Mouse (Mus musculus) CD4-positive, CD25-positive, alpha-beta regulatory T cell, adult 4 months (primary cell): ENCODE data around the gene Gm11127. TPM values are rescaled to one million over a fixed set of nuclear protein-coding genes. Genes with fewer than 3 reads are reported as not detected.
A peak's percentile ranks its signal among the peaks of the same experiment; 100 is the strongest.
"Not testable (repeated sequence)": the region's sequence is repeated elsewhere in the genome, so short reads cannot be mapped to it uniquely, and the experiment has no call there.

Source experiments
- ATAC-seq: one replicate; pipeline ENCODE4 v1.8.0; 2017
- polyA plus RNA-seq, 2 experiments: library from polyadenylated mRNA; unstranded; fragments of 100-300 nt; shearing (Covaris generic); gene quantifications; one replicate each; pipeline ENCODE4 v1.2.1; 2017

Gm11127 gene
- polyA plus RNA-seq, 2 experiments from 2014 or later, result not detected

DNA sequence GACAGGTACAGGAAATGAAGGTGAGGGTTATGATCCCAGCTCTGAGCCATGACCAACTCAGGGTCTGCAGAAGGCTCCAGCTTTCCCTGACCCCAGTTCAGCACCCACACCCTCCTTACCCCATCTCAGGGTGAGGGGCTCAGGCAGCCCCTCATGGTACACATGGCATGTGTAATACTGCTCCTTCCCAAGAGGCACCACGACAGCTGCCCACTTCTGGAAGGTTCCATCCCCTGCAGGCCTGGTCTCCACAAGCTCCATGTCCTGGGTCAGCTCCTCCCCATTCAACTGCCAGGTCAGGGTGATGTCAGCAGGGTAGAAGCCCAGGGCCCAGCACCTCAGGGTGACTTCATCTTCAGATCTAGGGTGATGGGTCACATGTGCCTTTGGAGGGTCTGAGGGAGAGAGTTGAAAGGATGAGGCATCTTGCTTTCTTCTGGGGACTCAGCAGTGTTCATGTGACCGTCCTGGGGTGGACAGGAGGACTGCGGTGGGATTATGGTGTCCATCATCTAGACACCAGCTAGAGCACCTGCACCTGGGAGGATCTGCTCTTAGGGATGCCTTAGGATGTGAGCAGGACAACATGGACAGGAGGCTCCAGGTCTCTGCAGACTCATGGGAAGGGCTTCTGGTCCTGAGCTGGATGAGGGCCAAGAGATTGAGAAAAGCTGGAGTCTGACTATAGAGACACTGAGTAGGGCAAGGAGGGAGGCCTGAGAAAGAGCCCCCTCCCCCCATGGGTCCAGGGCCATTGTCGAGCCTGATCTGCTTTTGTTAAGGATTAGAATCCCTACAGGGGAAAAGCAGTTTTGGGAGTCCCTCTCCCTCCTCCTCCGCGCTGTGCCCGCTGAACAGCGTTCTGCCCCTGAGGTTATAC, 27.2 kb downstream of the Gm11127 start:
- not testable (repeated sequence) for ATAC-seq

DNA sequence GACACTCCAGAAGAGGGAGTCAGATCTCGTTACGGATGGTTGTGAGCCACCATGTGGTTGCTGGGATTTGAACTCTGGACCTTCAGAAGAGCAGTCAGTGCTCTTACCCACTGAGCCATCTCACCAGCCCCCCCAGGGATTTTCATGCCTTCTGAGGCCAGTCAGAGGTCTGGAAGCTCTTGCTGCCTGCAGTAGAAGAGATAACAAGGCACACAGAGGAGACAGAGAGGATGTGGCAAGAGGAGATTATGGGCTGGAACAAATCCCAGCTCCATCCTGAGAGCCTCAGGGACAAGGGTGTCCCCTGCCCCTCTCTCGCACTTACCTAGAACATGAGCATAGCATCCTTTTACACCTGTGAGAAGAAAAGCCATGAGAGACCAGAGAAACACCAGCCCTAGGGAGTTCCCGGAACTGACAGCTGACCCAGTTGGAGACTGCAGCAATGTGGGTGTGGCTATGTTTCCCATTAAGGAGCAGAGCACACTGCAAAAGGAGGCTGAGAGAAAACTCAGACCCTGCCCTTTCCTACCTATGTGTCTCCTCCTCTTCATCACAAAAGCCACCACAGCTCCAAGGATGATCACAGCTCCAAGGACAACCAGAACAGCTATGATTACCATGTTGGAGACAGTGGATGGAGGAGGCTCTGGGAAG, 28.0 kb downstream of the Gm11127 start:
- ATAC-seq, result not testable (repeated sequence)

DNA sequence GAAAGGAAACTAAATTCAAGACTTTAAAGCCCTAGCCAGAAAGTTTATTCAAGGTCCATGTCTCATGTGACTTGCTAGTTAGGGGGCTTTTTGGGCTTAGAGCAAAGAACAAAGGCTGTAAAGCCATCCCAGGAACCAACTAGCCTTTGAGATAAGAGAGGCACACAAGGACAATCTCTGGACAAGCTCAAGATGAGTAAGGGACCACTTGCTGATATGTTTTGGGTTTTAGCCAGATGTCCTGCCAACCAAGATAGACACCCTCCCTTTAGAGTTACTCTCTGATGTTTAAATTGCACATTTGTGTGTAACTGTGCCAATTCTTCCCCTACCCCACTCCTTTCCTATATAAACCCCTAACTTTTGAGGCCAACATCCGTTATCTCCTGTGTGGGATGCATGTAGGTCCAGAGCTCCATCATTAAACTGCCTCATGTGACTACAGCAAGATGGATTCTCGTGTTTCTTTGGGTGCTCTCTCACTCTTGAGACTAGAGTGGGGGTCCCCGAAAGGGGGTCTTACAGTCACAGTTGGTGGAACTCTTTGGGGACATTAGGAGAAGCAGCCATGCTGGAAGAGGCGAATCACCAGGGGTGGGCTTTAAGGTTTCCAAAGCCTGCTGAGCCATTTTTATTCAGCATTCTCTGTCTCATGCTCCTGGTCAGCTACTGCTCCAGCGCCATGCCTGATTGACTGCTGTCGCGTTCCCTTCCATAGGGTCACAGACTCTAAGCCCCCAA, 29.1 kb downstream of the Gm11127 start:
- ATAC-seq, result no peak

DNA sequence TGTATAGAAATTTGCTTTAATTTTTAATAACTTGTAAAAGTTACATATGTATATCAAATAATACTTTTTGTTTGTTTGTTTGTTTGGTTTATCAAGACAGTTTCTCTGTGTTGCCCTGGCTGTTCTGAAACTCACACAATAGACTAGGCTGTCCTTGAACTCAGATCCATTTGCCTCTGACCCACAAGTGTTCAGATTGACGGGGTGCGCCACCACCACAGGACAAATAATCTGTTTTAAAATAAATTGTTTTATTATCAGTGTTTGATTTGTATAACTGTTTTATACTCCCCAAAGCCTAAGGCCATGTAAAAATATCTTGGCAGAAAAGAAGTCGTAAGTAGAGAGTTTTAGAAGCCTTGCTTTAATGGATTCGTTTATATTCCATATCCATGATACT, 30.5 kb downstream of the Gm11127 start:
- no peak for ATAC-seq

DNA sequence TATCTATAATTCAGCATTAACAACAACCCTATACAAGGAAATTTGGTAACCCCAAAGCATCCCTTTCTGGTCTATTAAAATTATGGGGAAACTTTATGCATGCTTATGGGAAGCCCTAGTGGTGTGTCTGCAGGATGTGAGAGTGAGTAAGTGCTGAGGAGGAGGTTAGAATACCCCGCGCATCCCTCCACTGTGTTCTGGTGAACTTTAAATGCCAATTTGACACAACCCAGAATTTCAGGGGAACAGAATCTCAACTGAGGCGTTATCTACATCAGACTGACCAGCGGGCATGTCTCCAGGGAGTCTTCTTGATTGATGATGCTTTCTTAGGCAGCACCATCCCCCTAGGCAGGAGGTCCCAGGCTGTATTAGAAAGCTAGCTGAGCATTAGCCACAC, 32.3 kb downstream of the Gm11127 start:
- no peak for ATAC-seq

DNA sequence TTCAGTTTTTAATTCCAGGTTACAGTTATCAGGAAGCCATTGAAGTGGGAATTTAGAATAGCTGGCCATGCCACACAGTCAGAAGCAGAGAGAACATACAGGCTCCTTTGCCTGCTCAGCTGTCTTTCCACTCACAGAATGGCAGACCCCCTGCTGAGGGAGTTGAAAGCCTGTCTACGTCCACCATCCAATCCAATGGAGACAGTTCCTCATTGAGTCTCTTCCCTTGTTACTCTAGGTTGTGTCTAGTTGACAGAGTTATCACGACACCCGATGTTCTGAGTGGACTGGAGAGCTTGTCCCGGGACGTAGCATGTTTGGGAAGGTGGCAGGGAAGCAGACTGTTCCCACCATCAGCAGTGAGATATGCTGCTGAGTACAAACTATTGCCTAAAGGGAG, 33.0 kb downstream of the Gm11127 start:
- ATAC-seq, result no peak

DNA sequence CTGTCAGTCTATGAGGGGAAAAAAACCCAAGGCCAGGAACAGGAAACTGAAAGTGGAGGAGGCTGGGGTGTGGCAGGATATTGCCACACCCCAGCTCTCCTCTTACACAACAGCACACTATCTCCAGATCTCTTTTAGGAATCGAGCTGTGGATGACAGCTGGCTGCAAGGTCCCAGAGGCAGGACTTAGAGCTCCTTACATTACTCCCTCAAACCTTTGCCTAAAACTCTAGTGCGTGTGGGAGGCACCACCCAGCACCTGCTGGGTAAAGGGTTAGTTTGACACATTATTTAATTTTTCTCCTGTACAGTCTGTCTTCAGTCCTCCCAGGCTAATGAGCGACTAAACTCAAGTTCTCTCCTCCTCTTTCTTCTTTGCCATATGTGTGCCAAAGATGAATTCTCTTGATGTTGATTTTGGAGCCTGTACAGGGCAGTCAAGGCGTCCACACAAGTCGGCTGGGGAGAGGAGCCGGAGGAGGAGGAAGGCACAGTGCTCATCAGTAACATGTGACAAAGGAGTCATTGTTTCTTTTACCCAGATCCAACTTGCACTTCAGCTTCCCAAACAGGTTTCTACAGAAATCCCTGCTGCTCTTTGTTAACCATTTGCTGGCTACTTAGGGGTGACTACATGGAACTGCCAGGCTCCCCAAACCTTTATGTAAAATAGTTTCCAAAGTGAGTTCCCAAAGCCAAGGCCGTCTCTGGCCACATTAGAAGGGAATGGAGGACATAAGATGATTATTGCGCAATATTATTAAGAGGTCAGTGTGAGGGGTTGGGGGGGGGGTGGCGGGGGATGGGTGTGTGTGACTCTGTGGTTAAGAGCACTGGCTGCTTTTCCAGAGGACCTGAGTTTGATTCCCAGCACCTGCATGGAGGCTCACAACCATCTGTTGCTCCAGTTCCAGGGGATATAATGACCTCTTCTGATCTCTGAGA, 34.2 kb downstream of the Gm11127 start:
- ATAC-seq, result peak; percentile 69

DNA sequence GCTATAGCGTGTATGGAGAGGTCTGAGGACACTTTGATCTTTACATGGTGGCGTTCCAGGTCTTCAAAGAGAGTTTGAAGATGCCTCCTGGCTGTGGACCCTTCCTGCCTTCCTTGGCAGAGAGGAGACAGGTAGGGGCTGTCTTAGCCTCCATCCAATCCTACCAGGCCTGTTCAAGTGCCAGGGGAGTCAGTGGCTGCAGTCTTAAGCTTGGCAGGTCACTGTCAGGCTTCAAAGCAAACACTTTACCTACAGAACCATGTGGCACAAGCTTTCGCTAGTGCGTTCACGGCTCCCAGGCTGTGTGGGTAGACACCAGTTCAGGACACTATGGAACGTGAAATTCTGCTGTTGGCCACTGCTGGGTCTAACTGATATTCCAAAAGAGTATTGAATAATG, 35.2 kb downstream of the Gm11127 start:
- ATAC-seq, result no peak

DNA sequence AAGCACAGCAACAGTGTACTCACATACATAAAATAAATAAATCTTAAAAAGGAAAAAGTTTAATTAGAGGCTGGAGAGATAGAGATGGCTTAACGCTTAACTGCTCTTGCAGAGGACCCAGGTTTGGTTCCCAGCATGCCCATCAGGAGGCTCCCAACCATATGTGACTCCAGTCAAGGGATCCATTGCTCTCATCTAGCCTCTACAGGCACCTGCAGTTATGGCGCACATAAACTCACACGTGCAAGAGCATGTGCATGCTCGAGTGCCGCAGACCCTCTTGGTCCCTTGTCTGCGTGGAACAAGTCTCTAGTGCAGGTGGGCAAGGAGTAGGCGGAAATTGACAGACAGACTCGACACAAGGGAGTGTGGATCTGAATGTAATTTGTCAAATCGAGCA, 36.1 kb downstream of the Gm11127 start:
- no peak for ATAC-seq

DNA sequence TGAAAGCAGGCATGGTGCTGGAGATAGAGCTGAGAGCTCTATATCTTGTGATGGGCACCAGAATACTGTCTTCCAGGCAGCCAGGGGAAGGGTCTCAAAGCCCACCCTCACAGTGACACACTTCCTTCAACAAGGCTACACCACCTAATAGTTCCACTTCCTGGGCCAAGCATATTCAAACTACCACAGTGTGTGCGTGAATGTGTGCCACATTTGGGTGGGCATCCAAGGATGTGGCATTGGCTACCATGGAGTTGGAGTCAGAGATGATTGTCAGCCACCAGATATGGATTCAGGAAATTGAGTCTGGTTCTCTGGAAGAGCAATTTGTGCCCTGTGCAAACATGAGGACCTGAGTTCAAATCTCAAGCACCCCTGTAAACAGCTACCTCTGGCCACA, 36.9 kb downstream of the Gm11127 start:
- ATAC-seq, result no peak

DNA sequence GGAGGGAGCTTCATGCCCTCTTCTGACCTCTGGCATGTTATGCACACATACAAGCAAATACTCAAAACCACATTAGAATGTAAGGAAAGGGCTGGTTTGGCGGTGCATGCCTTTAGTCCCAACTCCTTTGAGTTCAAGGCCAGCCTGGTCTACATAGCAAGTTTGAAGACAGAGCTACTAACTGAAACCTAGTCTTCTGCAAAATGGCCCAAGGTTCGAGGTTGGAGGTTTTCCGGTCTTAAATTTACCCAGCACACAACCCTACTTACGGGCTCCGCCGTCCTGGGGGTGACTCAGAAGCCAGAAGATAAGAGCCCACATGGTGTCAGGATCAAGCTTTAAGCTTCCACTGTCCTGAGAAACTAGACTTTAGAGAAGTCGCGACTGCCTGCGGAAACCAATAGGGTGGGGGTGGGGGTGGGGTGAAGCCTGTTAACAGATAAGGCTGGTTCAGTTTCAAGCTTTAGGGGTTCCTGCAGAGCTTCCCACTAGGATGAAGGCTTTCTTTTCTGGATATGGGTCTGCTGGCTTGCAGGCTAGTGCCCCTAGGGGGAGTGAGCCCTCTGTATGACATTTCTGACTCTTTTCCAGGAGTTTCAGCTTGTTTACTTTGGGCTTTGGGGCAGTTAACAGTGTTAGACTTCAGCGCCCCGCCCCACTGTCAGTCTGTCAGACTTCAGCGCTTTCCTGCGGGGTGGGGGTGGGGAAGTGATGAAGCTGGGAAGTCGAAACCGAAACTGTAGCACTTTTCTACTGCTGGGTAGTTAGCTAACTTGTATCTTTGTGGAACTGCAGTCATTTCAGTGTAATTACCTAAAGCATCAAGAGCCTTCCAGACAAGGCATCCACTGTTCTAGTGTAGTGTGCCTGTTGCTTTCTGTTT, 37.7 kb downstream of the Gm11127 start, which contains the start of gene H2-T24:
TSS of gene H2-T24 (minus strand) at position 370 of the 883 bp plus-strand sequence.
- ATAC-seq, result peak; percentile 84

DNA sequence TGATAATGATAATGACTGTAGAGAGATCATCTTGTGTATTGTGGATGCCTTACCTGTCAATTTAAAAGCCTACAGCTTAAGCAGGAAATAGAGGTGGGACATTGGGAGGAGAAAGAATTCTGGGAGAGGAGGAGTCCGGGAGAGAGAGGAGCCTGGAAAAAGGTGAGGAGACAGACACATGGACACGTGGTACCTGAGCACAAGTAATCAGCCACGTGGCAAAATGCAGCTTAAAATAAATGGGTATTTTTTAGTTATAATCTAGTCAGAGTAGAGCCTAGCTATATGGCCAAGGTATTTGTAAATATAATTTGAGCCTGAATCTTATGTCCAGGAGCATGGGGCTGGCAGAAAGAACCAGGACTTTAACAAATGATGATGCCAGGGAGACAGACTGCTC, 38.7 kb downstream of the Gm11127 start:
- no peak for ATAC-seq

DNA sequence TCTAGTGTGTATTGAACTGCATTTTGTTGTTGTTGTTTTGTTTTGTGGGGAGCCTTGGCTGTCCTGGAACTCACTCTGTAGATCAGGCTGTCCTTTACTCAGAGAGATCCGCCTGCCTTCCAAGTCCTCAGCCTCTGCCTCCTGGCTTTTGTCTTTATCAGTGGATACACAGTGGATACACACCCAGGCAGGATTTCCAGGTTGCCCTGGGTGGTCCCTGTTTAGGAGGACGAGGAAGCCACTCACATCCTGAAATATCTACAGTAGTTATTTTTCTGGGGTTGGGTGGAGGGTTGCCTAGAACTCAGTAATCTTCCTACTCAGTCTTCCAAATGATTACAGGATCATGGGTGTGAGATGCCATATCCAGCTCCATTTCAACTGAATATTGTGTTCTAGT, 39.2 kb downstream of the Gm11127 start:
- no peak for ATAC-seq

DNA sequence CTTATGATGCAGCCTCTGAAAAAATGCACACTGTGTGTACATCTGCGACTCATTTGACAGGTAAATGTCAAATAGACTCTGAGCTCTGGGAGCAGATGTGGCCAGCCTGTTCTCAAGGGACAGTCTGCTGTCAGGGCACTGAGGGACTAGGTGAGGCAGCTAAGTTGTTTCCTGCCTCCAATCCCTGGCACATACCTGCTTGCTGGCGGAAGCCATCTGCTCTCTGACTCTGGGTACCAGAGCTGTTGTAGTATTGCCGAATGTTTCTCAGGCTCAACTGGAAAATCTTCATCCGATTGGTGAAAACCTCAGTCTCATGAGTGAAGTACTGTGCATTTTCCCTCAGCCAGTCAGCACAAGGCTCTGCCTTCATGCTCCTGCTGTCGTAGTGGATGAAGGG, 41.1 kb downstream of the Gm11127 start:
- ATAC-seq, result no peak

DNA sequence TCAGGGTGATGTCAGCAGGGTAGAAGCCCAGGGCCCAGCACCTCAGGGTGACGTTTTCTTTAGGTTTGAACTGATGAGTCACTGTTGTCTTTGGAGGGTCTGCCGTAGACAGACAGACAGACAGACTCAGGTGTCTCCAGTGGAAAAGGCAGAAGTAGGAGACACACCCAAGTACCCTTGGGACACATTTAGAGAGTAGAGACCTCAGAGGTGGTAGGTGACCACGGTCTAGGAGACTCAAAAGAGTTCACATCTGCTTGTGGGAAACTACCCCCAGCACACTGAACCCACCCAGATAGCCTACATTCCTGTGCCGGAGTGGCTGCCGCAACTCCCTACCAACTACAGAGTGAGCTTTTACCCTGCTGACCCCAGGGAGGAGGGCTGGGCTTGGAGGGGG, 43.2 kb downstream of the Gm11127 start:
- ATAC-seq, result no peak

Other genes with a start within 250 kb of the Gm11127 start
- 1 to 10 TPM; 1.1 to 1.9 TPM for gene Ier3, start 236.7 kb downstream of the Gm11127 start, polyA plus RNA-seq
- gene Flot1, start 235.1 kb downstream of the Gm11127 start, polyA plus RNA-seq, result 10 to 100 TPM; 24.3 to 30.7 TPM
- 100 to 1,000 TPM; 564 to 602 TPM for gene Tubb5, start 220.1 kb downstream of the Gm11127 start, polyA plus RNA-seq
- gene Mdc1, start 216.9 kb downstream of the Gm11127 start, polyA plus RNA-seq, result 10 to 100 TPM; 10.9 to 13.2 TPM
- 10 to 100 TPM; 35.5 to 43.5 TPM for gene Nrm, start 197.1 kb downstream of the Gm11127 start, polyA plus RNA-seq
- gene Ppp1r18, start 192.8 kb downstream of the Gm11127 start, polyA plus RNA-seq, result 100 to 1,000 TPM; 222 to 223 TPM
- gene Dhx16, start 178.6 kb downstream of the Gm11127 start, polyA plus RNA-seq, result 10 to 100 TPM; 13.4 to 39.3 TPM
- 10 to 100 TPM; 12.6 to 15.3 TPM for gene 2310061I04Rik, start 160.9 kb downstream of the Gm11127 start, polyA plus RNA-seq
- 10 to 100 TPM; 10.3 to 16.9 TPM for gene Atat1, start 148.3 kb downstream of the Gm11127 start, polyA plus RNA-seq
- 10 to 100 TPM; 59.8 to 82.8 TPM for gene Mrps18b, start 142.0 kb downstream of the Gm11127 start, polyA plus RNA-seq
- gene Ppp1r10, start 141.9 kb downstream of the Gm11127 start, polyA plus RNA-seq, result 10 to 100 TPM; 44.9 to 53.5 TPM
- gene Abcf1, start 88.6 kb downstream of the Gm11127 start, polyA plus RNA-seq, result 100 to 1,000 TPM; 122 to 174 TPM
- 1 to 10 TPM; 8.1 to 9.2 TPM for gene Gnl1, start 78.5 kb downstream of the Gm11127 start, polyA plus RNA-seq
- 10 to 100 TPM; 16.5 to 17.6 TPM for gene Prr3, start 78.1 kb downstream of the Gm11127 start, polyA plus RNA-seq
- 10 to 100 TPM; 31.2 to 45.1 TPM for gene H2-T24, start 37.8 kb downstream of the Gm11127 start, polyA plus RNA-seq
- gene H2-T23, start 25.5 kb downstream of the Gm11127 start, polyA plus RNA-seq, result 1,000 to 10,000 TPM in 1 of 2 experiments, 100 to 1,000 TPM in 1; 829 to 1,151 TPM
- 100 to 1,000 TPM; 407 to 526 TPM for gene H2-T22, start 15.6 kb downstream of the Gm11127 start, polyA plus RNA-seq
- under 1 TPM in 1 of 2 experiments, not detected in 1; 0.66 TPM for gene Gm6034, start 15.4 kb downstream of the Gm11127 start, polyA plus RNA-seq
- 1 to 10 TPM; 1.4 to 1.9 TPM for gene Gm19684, start 63.3 kb upstream of the Gm11127 start, polyA plus RNA-seq
- under 1 TPM in 1 of 2 experiments, not detected in 1; 0.62 TPM for gene Gm7030, start 71.1 kb upstream of the Gm11127 start, polyA plus RNA-seq
- 1 to 10 TPM; 2.5 to 5.0 TPM for gene Gm8909, start 110.2 kb upstream of the Gm11127 start, polyA plus RNA-seq
- 1 to 10 TPM in 1 of 2 experiments, under 1 TPM in 1; 0.95 to 1.3 TPM for gene H2-T3, start 131.9 kb upstream of the Gm11127 start, polyA plus RNA-seq
- gene Rpp21, start 199.7 kb upstream of the Gm11127 start, polyA plus RNA-seq, result 100 to 1,000 TPM; 191 to 211 TPM
- 10 to 100 TPM; 17.2 to 25.9 TPM for gene Trim39, start 213.9 kb upstream of the Gm11127 start, polyA plus RNA-seq
- gene H2-M10.2, start 228.1 kb upstream of the Gm11127 start, polyA plus RNA-seq, result under 1 TPM in 1 of 2 experiments, not detected in 1; 0.39 TPM